Mouse (Mus musculus): Measurements from ENCODE around the gene Defb29. TPM values are rescaled to one million over a fixed set of nuclear protein-coding genes. Genes with fewer than 3 reads are reported as not detected.

Gene Defb29
- polyA plus RNA-seq (2016; fragmentation: Nextera tagmentation; extraction: Ambion mirVana): not detected in 2 replicates

DNA sequence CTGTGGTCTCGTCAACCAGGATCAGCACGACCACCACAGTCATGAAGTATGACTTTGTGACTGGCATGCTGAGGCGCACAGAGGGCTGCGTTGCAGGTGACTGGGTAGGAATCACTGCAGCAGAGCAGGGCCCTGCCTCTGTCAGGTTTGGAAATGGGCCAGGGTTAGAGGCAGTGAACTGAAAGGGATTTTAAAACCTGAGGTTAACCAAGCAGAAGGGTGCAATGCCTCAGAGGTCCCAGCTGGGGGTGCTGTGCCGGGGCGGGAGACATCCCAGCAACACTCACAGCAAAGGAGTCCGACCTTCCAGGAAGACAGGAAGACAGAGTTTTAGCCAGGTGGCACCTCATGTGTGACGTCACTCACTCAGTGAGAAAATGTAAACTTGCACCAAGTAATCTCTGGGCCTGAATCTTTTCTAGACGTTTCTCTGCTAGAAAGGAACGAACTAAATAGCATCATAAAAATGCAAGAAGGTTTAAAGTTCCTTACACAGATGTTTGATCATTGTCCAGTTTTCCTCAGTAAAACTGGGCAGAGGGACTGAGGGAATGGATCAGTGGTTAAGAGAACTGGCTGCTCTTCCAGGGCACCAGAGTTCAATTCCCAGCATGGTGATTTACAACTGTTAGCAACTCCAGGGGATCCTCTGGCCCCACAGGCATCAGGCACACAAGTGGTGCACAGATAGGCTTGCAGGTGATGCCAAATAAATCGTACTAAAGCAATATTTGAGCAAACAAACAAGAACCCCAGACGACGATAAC is at the start of gene Defb29:
Gene Defb29 (minus strand): TSS at position 155 of the 767 bp plus-strand sequence.
- WGBS: 50% methylated on average over 13 of the region's 13 CpGs
- ATAC-seq (ENCODE audit: low FRiP score, low read depth): no peak
- Histone ChIP-seq H3K36me3 (no peaks in the 10 kb centered on the region), H3K9me3 (no peaks in the 10 kb centered on the region), H3K27me3 (replicated peaks) (no peaks in the 10 kb centered on the region), H3K9ac (no peak within 1 kb of the TSS), H3K4me2 (replicated peaks) (no peak within 1 kb of the TSS), H3K27ac (no peak within 1 kb of the TSS), H3K4me1 (no peaks in the 10 kb centered on the region), H3K4me3 (no peak within 1 kb of the TSS)

DNA sequence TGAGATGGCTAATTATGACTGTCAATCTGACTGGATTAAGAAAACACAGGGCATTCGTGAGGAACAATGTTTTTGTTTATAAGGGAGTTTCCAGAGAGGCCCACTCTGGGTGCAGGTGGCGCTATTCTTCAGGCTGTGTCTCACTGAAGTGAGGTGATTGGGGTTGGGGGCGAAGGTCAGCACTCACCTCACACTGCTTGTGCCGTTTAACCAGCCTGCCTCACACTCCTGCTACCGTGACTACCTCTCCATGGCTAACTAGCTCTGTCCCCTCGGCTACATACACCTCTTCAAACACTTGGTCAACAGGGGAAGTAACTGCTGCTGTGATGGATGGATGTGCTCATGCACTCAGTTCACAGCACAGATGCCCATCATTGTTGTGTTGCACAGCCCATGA is 49.1 kb upstream of the Defb29 start:
- ATAC-seq (ENCODE audit: low FRiP score, low read depth): no peak
- H3K27ac ChIP-seq: no peak overlapping the region
- H3K9ac ChIP-seq: no peak overlapping the region
- H3K9me3 ChIP-seq: no peaks in the 10 kb centered on the region
- WGBS: 59% methylated on average over 6 of the region's 6 CpGs
- H3K4me3 ChIP-seq: no peak overlapping the region
- no peaks in the 10 kb centered on the region for H3K4me1 ChIP-seq
- no peaks in the 10 kb centered on the region for H3K27me3 ChIP-seq (replicated peaks)
- H3K36me3 ChIP-seq: no peaks in the 10 kb centered on the region
- no peak overlapping the region for H3K4me2 ChIP-seq (replicated peaks)

DNA sequence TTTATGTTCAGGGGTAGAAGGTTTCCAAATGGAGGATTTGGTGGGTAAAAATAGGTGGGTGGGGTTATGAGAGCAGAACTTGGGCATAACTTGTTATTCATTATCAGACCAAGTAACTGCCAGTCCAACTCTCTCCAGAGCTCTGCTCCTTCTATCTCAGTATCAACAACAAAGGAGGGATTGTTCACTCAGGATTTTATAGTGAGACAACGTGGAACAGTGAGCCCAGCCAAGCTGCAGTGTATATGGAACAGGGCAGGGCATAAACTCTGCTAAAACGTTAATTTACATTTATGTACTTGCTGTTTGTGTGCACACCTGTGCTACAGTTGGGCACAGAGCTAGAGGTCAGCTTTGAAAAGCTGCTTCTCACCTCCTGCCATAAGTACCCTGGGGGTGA is 48.6 kb upstream of the Defb29 start:
- Histone ChIP-seq H3K4me3 (no peak overlapping the region), H3K27ac (no peak overlapping the region), H3K27me3 (replicated peaks) (no peaks in the 10 kb centered on the region), H3K9me3 (no peaks in the 10 kb centered on the region), H3K4me2 (replicated peaks) (no peak overlapping the region), H3K36me3 (no peaks in the 10 kb centered on the region), H3K4me1 (no peaks in the 10 kb centered on the region), H3K9ac (no peak overlapping the region)
- WGBS: 50% methylated on average over 2 of the region's 2 CpGs
- ATAC-seq (ENCODE audit: low FRiP score, low read depth): no peak

DNA sequence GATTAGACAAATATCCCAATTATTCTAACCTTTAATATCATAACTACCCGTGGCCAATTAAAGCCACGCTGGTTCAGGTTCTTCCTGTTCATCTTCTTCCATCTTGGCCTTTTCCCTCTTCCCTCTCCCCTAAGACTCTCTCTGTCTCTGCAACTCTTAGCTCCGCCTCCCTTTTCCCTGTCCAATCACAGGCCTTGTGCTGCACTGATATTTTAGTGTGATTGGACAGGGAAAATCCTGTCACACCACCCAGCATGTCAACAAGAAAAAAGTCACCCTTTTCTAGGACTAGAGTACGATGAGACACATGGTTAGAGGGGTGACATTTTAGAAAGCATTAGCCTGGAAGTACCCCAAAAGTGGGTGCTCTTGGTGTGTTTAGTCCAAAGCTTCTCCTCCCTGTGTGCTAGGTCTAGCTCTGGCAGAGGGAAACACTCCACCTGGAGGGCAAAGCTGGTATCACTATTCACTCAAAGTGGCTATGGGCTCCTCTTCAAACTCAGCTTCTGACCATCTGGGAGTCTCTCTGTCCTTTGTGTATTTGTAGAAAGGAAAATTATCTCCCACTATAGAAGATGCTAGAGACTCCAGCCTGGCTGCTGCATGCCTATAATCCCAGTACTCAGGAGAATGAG is 47.1 kb upstream of the Defb29 start:
- WGBS: 76% methylated on average over 4 of the region's 4 CpGs
- Histone ChIP-seq H3K27ac (no peak overlapping the region), H3K4me3 (no peak overlapping the region)

DNA sequence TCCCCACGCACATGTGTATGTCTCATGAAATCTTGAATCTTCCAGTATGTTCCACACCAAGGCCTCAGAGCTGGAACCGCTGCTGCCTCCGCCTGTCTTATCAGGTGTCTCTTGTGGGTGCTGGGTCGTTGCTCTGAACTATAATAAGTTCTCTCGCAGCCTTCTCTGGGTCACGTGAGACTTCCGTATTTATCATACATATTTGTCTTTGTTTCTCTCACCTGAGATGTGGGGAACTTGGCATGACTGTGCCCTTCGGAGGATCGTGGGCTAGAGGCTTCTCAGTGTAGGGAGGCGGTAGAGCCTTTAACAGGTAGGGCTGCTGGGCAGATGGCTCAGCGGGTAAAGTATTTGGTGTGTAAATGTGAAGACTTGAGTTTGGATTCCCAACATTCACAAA is 40.7 kb upstream of the Defb29 start:
- Histone ChIP-seq H3K9me3 (no peaks in the 10 kb centered on the region), H3K4me3 (no peak overlapping the region), H3K27me3 (replicated peaks) (no peaks in the 10 kb centered on the region), H3K4me1 (no peaks in the 10 kb centered on the region), H3K36me3 (no peaks in the 10 kb centered on the region), H3K9ac (no peak overlapping the region), H3K4me2 (replicated peaks) (no peak overlapping the region), H3K27ac (no peak overlapping the region)
- no peak for ATAC-seq (ENCODE audit: low FRiP score, low read depth)
- 93% methylated on average over 11 of the region's 11 CpGs for WGBS

More for the DNA sequence above, 47.1 kb upstream of the Defb29 start:
- Histone ChIP-seq H3K27me3 (replicated peaks) (no peaks in the 10 kb centered on the region), H3K9ac (no peak overlapping the region), H3K4me1 (no peaks in the 10 kb centered on the region), H3K4me2 (replicated peaks) (no peak overlapping the region), H3K36me3 (no peaks in the 10 kb centered on the region), H3K9me3 (no peaks in the 10 kb centered on the region)
- ATAC-seq (ENCODE audit: low FRiP score, low read depth): no peak

DNA sequence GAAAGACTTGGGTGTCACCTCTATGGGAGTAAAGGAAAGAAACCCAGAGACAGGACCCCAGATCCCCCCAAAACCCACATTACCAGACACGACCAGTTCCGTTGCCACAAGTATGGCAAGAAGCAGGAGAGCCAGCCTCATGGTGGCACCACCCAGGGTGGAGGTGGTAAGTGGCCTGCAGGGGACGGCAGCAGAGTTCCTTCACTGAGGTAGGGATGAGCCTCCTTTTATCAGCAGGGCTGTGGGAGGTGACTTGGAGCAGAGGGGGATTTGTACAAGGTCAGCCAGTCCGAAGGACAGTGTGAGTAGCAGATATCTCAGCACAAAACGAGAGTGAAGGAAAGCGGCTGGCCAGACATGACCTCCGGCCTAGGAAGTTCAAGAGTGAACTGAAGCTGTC is 40.2 kb upstream of the Defb29 start, which contains the start of gene Defb19:
Gene Defb19 (minus strand): TSS at position 206 of the 400 bp plus-strand sequence.
- H3K4me1 ChIP-seq: no peaks in the 10 kb centered on the region
- no peak within 1 kb of the TSS for H3K9ac ChIP-seq
- H3K4me3 ChIP-seq: no peak within 1 kb of the TSS
- H3K36me3 ChIP-seq: no peaks in the 10 kb centered on the region
- H3K9me3 ChIP-seq: no peaks in the 10 kb centered on the region
- H3K27ac ChIP-seq: no peak within 1 kb of the TSS
- 74% methylated on average over 7 of the region's 7 CpGs for WGBS
- no peaks in the 10 kb centered on the region for H3K27me3 ChIP-seq (replicated peaks)
- no peak for ATAC-seq (ENCODE audit: low FRiP score, low read depth)
- no peak within 1 kb of the TSS for H3K4me2 ChIP-seq (replicated peaks)

DNA sequence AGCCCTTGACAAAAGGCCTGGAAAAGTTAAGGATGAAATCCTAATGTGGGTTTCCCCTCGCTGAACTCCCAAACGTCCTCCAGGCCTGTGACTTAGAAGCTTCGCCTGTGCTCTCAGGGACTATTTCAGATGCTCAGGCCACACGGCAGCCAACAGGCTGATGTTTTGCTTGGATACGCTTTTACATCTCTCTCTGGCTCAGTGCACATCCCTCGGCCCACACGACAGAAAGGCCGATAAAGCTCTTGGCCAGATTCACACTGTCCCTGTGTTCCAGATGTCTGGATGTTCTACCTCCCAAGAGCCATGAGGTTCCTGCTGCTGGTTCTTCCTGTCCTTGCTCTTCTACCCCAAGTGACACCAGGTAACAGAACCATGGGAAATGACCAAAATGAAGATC is 33.6 kb upstream of the Defb29 start:
- H3K9me3 ChIP-seq: no peaks in the 10 kb centered on the region
- no peaks in the 10 kb centered on the region for H3K4me1 ChIP-seq
- H3K4me2 ChIP-seq (replicated peaks): no peak overlapping the region
- H3K4me3 ChIP-seq: no peak overlapping the region
- 88% methylated on average over 8 of the region's 8 CpGs for WGBS
- H3K9ac ChIP-seq: no peak overlapping the region
- H3K27ac ChIP-seq: no peak overlapping the region
- no peaks in the 10 kb centered on the region for H3K36me3 ChIP-seq
- no peaks in the 10 kb centered on the region for H3K27me3 ChIP-seq (replicated peaks)
- no peak for ATAC-seq (ENCODE audit: low FRiP score, low read depth)

DNA sequence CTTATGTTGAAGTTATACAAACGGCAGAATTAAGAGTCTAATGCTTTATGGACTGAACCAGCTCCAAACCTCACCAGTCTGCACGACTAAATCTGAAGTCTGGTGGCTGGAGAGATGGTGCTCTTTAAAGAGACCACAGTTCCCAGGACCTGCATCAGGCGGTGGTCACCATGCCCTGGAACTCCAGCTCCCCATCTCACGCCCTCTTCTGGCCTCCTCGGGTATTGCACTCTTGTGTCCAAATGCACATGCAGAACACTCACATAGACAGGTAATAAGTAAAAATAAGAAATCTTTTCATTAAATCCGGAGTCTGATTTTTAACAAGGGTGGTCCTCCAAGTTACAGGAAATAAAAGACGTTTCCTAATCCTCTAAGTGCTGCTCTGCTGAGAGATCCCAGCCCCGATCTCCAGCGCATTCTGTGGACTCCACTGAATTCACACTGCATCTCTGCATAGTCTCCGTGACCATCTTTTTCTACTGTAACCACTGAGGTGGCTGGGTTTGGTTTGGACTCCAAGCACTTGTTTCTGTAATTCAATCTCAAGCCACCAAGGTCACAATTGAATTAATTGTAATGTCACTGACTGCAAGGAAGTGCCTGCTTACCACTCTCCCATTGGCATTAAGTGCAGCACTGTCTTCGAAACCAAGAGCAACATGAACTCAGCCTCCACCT is 32.4 kb upstream of the Defb29 start, which contains the start of gene Defb21:
Gene Defb21 (plus strand): TSS at position 631 of the 681 bp plus-strand sequence.
- 68% methylated on average over 11 of the region's 11 CpGs for WGBS
- H3K36me3 ChIP-seq: no peaks in the 10 kb centered on the region
- no peak for ATAC-seq (ENCODE audit: low FRiP score, low read depth)
- H3K9me3 ChIP-seq: no peaks in the 10 kb centered on the region
- H3K9ac ChIP-seq: no peak within 1 kb of the TSS
- H3K4me1 ChIP-seq: no peaks in the 10 kb centered on the region
- H3K4me3 ChIP-seq: no peak within 1 kb of the TSS
- no peaks in the 10 kb centered on the region for H3K27me3 ChIP-seq (replicated peaks)
- no peak within 1 kb of the TSS for H3K27ac ChIP-seq
- H3K4me2 ChIP-seq (replicated peaks): no peak within 1 kb of the TSS

DNA sequence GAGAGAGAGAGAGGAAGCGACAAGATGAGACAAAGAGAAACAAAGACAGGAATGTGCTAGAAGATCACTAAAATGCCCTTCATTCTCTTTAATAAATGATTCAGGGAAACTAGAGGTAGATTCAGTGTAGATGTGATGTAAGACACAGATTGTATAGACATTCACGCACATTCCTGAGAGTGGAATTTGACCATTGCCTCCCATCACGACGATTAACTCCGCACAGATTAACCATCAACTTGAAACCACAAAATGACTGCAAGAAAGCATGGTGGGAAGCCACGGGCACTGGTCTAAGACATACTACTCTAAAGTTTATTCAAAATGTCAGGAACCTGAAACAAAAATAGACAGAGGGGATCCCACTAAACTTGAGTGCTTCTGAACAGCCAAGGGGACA is 30.4 kb upstream of the Defb29 start:
- 87% methylated on average over 6 of the region's 6 CpGs for WGBS
- ATAC-seq (ENCODE audit: low FRiP score, low read depth): no peak
- no peaks in the 10 kb centered on the region for H3K27me3 ChIP-seq (replicated peaks)

DNA sequence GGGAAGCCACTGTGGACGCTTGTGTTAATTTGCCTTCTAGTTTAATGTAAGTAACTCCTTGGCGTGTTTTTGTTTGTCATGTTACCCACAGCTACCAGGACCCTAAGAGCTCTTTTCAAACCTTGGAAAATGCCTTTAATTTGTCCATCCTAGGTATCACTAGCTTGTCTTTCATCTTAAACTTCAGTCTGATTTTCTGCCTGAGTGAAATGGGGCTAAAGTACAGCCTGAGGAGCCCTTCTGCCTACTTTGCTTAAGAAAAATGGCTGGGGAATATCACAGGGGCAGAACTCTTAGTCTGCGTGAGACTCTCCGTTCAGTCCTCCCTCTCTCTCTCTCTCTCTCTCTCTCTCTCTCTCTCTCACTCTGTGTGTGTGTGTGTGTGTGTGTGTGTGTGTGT is 30.0 kb upstream of the Defb29 start:
- WGBS: 84% methylated on average over 4 of the region's 4 CpGs
- Histone ChIP-seq H3K27ac (no peak overlapping the region), H3K9me3 (no peaks in the 10 kb centered on the region), H3K9ac (no peak overlapping the region), H3K36me3 (no peaks in the 10 kb centered on the region), H3K4me3 (no peak overlapping the region), H3K27me3 (replicated peaks) (no peaks in the 10 kb centered on the region), H3K4me2 (replicated peaks) (no peak overlapping the region), H3K4me1 (no peaks in the 10 kb centered on the region)
- ATAC-seq (ENCODE audit: low FRiP score, low read depth): no peak

More for the DNA sequence above, 30.4 kb upstream of the Defb29 start:
- Histone ChIP-seq H3K9me3 (no peaks in the 10 kb centered on the region), H3K27ac (no peak overlapping the region), H3K4me1 (no peaks in the 10 kb centered on the region), H3K36me3 (no peaks in the 10 kb centered on the region), H3K4me3 (no peak overlapping the region), H3K9ac (no peak overlapping the region), H3K4me2 (replicated peaks) (no peak overlapping the region)

DNA sequence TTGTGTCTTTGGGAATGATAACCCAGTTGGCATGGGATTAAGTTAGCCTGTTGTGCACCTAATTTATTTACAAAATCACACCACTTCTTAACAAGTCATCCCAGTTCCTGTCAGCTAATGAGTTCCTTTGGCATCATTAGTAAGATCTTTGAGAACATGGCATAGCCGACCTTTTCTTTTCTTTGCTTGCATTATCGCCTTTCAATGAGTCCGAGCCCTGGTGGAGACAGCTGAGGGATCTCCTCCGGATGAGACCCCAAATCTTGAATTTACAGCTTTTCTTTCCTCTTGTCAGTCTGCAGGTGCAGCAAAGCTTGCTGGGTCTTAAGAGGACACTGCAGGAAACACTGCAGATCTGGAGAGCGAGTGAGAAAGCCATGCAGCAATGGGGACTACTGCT is 29.1 kb upstream of the Defb29 start, which contains the start of gene Gm17416:
Gene Gm17416 (plus strand): TSS at position 301 of the 400 bp plus-strand sequence.
- WGBS: 92% methylated on average over 5 of the region's 5 CpGs
- H3K36me3 ChIP-seq: no peaks in the 10 kb centered on the region
- no peak within 1 kb of the TSS for H3K9ac ChIP-seq
- H3K9me3 ChIP-seq: no peaks in the 10 kb centered on the region
- H3K27ac ChIP-seq: no peak within 1 kb of the TSS
- no peak for ATAC-seq (ENCODE audit: low FRiP score, low read depth)
- H3K27me3 ChIP-seq (replicated peaks): no peaks in the 10 kb centered on the region
- no peak within 1 kb of the TSS for H3K4me3 ChIP-seq
- H3K4me1 ChIP-seq: no peaks in the 10 kb centered on the region
- H3K4me2 ChIP-seq (replicated peaks): no peak within 1 kb of the TSS

DNA sequence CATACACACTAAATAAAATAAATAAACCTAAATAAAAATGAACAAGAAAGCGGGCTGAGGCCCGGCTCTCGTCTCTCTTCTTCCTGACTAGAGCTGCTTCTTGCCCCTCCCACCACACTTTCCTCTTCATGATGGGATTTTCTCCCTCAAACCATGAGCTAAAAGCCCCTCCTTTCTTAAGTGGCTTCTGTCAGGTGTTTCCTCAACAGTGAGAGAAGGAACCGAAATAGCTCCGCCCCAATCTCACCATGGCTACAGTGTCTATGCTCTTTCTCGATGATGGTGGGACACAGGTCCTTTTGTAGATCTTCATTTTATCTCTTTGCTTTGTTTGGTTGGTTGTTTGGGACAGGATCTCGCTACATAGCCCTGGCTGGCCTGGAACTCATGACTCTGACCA is 16.8 kb upstream of the Defb29 start:
- no peaks in the 10 kb centered on the region for H3K27me3 ChIP-seq (replicated peaks)
- H3K9me3 ChIP-seq: no peaks in the 10 kb centered on the region
- H3K36me3 ChIP-seq: no peaks in the 10 kb centered on the region
- no peak overlapping the region for H3K9ac ChIP-seq
- no peak overlapping the region for H3K27ac ChIP-seq
- 89% methylated on average over 7 of the region's 7 CpGs for WGBS
- H3K4me3 ChIP-seq: no peak overlapping the region
- H3K4me1 ChIP-seq: no peaks in the 10 kb centered on the region
- no peak overlapping the region for H3K4me2 ChIP-seq (replicated peaks)
- no peak for ATAC-seq (ENCODE audit: low FRiP score, low read depth)

Measured in neural tube, embryonic 12.5 days (tissue).